10 mouse cellular contexts compared by ENCODE assay signal in the genomic region with DNA sequence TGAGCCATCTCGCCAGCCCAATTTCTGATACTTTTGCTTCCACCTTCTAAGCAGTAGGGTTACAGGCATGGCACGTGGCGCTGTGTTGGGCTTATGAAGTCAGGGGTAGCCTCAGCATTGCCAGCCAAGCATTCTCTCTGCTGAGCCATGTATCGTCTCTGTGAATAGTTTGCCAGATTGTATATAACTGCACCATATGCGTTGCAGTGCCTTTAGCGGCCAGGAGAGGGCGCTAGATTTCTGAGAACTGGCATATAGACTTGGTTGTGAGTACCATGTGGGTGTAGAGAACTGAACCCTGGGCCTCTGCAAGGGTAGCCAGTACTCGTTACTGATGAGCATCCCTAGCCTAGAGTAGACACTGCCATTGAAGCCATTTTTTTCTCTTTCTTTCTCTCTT. TPM values are rescaled to one million over a fixed set of nuclear protein-coding genes. Genes with fewer than 3 reads are reported as not detected.
DNase-seq lines count a peak whose midpoint lies in the region; ATAC-seq and TF ChIP-seq lines count a peak whose summit lies in the region.
"Had no signal": no experiment of that assay in that cellular context is flagged by ENCODE, and none has a peak within 500 bp of the region (broad histone marks: within the 10 kb centered on the region; RNA-seq: fewer than 3 reads in every experiment).

No protein-coding gene starts in this region.

- no peak for ATAC-seq in heart, embryonic 11.5 days (replicated peaks; ENCODE audit: insufficient number of reproducible peaks, low FRiP score, low TSS enrichment)
- no peak for ATAC-seq in megakaryocyte, adult 5-6 weeks (ENCODE audit: poor library complexity, severe bottlenecking)

- no peak for DNase-seq in heart, adult 2 months
- peak; percentile 80 for DNase-seq in MEL (ENCODE audit: low read depth, low spot score)
- DNase-seq in natural killer cell, adult 2 months (ENCODE audit: low spot score in 2 of 2) = peak; percentile 25 to 48
- DNase-seq in right cerebral cortex, adult 18-20 months = no peak
- no peak for DNase-seq in gastrocnemius, postnatal 10 days

- H3K4me1 ChIP-seq in heart, adult 2 months (ENCODE audit: control insufficient read depth, insufficient read depth, low read length) = peaks cover 3% of the 10 kb centered on the region
- 0 out of 2 replicates have a peak, but pooled peaks cover 5% of the 10 kb centered on the region for H3K4me1 ChIP-seq in heart, embryonic 11.5 days (ENCODE audit: control insufficient read depth, insufficient read depth, low read length)
- H3K4me1 ChIP-seq in megakaryocyte, embryonic 14.5 days = peaks cover 59% of the 10 kb centered on the region
- H3K4me1 ChIP-seq in MEL (ENCODE audit: control insufficient read depth in 1 of 2, insufficient read depth in 2 of 2, low read length in 2 of 2) = peaks cover 0 to 3% of the 10 kb centered on the region in 2 experiments; a peak in 1 of 4 replicates

- H3K9ac ChIP-seq in heart, adult 2 months (ENCODE audit: low read depth, low read length) = no peak overlapping the region
- H3K9ac ChIP-seq in heart, embryonic 11.5 days (ENCODE audit: low read depth, low read length) = no peak overlapping the region
- no peak overlapping the region for H3K9ac ChIP-seq in MEL (ENCODE audit: control insufficient read depth, low read depth, low read length, poor library complexity, severe bottlenecking)
- H3K9ac ChIP-seq: hindbrain, embryonic 13.5 days had no signal

- H3K27ac ChIP-seq in heart, adult 2 months = no peak overlapping the region
- no peak overlapping the region for H3K27ac ChIP-seq in heart, embryonic 11.5 days (ENCODE audit: low read depth, low read length)
- H3K27ac ChIP-seq in MEL (ENCODE audit: control insufficient read depth, low read depth, low read length) = no peak overlapping the region
- H3K27ac ChIP-seq: hindbrain, embryonic 13.5 days had no signal

- no peaks in the 10 kb centered on the region for H3K27me3 ChIP-seq in heart, adult 2 months (ENCODE audit: control insufficient read depth, insufficient read depth, low read length)
- H3K27me3 ChIP-seq in heart, embryonic 11.5 days (ENCODE audit: control insufficient read depth, insufficient read depth, low read length) = no peaks in the 10 kb centered on the region
- no peaks in the 10 kb centered on the region for H3K27me3 ChIP-seq in megakaryocyte, embryonic 14.5 days (replicated peaks)
- no peaks in the 10 kb centered on the region for H3K27me3 ChIP-seq in MEL (ENCODE audit: control insufficient read depth in 1 of 2, insufficient read depth in 2 of 2, low read length in 2 of 2)
- H3K27me3 ChIP-seq: hindbrain, embryonic 13.5 days had no signal

- H3K36me3 ChIP-seq in heart, adult 2 months (ENCODE audit: control insufficient read depth, insufficient read depth, low read length) = no peaks in the 10 kb centered on the region
- H3K36me3 ChIP-seq in heart, embryonic 11.5 days (ENCODE audit: control insufficient read depth, insufficient read depth, low read length) = peaks cover 32% of the 10 kb centered on the region
- peaks cover 61% of the 10 kb centered on the region for H3K36me3 ChIP-seq in megakaryocyte, embryonic 14.5 days (replicated peaks; ENCODE audit: low read length)
- H3K36me3 ChIP-seq in MEL (ENCODE audit: control insufficient read depth in 1 of 2, insufficient read depth in 2 of 2, low read length in 2 of 2) = peaks cover 23 to 31% of the 10 kb centered on the region in 2 experiments

- WGBS in heart, adult 2 months = 81% methylated on average over 8 of the region's 8 CpGs
- WGBS in heart, embryonic 11.5 days (ENCODE audit: insufficient replicate concordance) = 72% methylated on average over 8 of the region's 8 CpGs

- TF ChIP-seq EP300 in heart, adult 2 months (IDR thresholded peaks at IDR 0.05; ENCODE audit: insufficient read depth, low read depth, low read length) = no peak
- TF ChIP-seq EP300 in MEL (IDR thresholded peaks at IDR 0.05; ENCODE audit: low read depth in 1 of 2, low read length in 2 of 2) = no peak

- H3K4me3 ChIP-seq in heart, adult 2 months = no peak overlapping the region
- H3K4me3 ChIP-seq in heart, embryonic 11.5 days (ENCODE audit: low read depth, low read length) = no peak overlapping the region
- H3K4me3 ChIP-seq in megakaryocyte, embryonic 14.5 days (replicated peaks) = peak overlapping the region; percentile 62
- no peak overlapping the region for H3K4me3 ChIP-seq in MEL (ENCODE audit: control insufficient read depth in 1 of 2, insufficient read depth in 1 of 2, low read depth in 2 of 2, low read length in 2 of 2)
- H3K4me3 ChIP-seq: hindbrain, embryonic 13.5 days had no signal

- no peaks in the 10 kb centered on the region for H3K9me3 ChIP-seq in heart, embryonic 11.5 days (replicated peaks; ENCODE audit: control insufficient read depth, low read length)
- no peaks in the 10 kb centered on the region for H3K9me3 ChIP-seq in megakaryocyte, embryonic 14.5 days
- H3K9me3 ChIP-seq in MEL (replicated peaks; ENCODE audit: insufficient read depth, low read length) = no peaks in the 10 kb centered on the region
- H3K9me3 ChIP-seq: hindbrain, embryonic 13.5 days had no signal

- no peak for TF ChIP-seq POLR2A in heart, adult 2 months (IDR thresholded peaks at IDR 0.05; ENCODE audit: insufficient read depth, low read depth, low read length)
- TF ChIP-seq POLR2A in MEL (IDR thresholded peaks at IDR 0.05; ENCODE audit: control insufficient read depth in 1 of 2, insufficient read depth in 1 of 2, low read depth in 1 of 2, low read length in 2 of 2, poor library complexity in 1 of 2) = no peak

- intact Hi-C loops in heart, adult 2 months (cut with DNase I) = no loop called here

- no peak overlapping the region for H3K4me2 ChIP-seq in heart, embryonic 11.5 days
- H3K4me2 ChIP-seq: hindbrain, embryonic 13.5 days had no signal

- TF ChIP-seq RAD21 in MEL (IDR thresholded peaks at IDR 0.05; ENCODE audit: low read depth, low read length) = peak; percentile 10

- H3K79me2 ChIP-seq in heart, adult 2 months (replicated peaks; ENCODE audit: control insufficient read depth, insufficient read depth, low read length) = peaks cover 8% of the 10 kb centered on the region
- H3K79me2 ChIP-seq in MEL (ENCODE audit: control insufficient read depth, insufficient read depth, low read length, poor library complexity) = peaks cover 66% of the 10 kb centered on the region

- TF ChIP-seq CTCF in heart, adult 2 months (IDR thresholded peaks at IDR 0.05) = peak; percentile 55
- peak; percentile 81 to 92 (median 81) for TF ChIP-seq CTCF in MEL (IDR thresholded peaks at IDR 0.05 in 2 of 3, conservative IDR thresholded peaks at IDR 0.05 in 1 of 3; ENCODE audit: control insufficient read depth in 1 of 3, insufficient read depth in 1 of 3, low read depth in 2 of 3, low read length in 3 of 3, poor library complexity in 1 of 3, severe bottlenecking in 1 of 3)

TF ChIP-seq in MEL, 35 proteins besides CTCF, POLR2A, EP300 and RAD21 (continues in another document):
- TF ChIP-seq TBP (IDR thresholded peaks at IDR 0.05; ENCODE audit: low read depth, low read length) (peak; percentile 37; the same call in 1 of the 2 replicates), MEF2A (IDR thresholded peaks at IDR 0.05; ENCODE audit: extremely low read depth, insufficient replicate concordance, low read depth, low read length, poor library complexity, severe bottlenecking) (no peak)

RNA-seq across cellular contexts. Expression of a gene that starts 4.1 kb away (rescaled TPM):
- 10 to 100 TPM; 12.8 to 13.2 TPM for total RNA-seq in heart, adult 2 months (2021)
- 3.7 and 6.8 TPM in 2 replicates for polyA plus RNA-seq in heart, adult 2 months (2012; rRNA removed)
- polyA plus RNA-seq in heart, embryonic 11.5 days (2014; fragmentation: Nextera tagmentation; extraction: Ambion mirVana) = 28.9 and 29.0 TPM in 2 replicates
- 3.7 and 6.7 TPM in 2 replicates for polyA plus RNA-seq in megakaryocyte, embryonic 14.5 days (2012; ENCODE audit: insufficient read depth, low replicate concordance)
- total RNA-seq in megakaryocyte, adult 5-6 weeks (2015) = 19.9 and 21.1 TPM in 2 replicates
- 31.5 and 37.9 TPM in 2 replicates for total RNA-seq in megakaryocyte, adult 5-6 weeks (2017)
- 19.3 and 21.0 TPM in 2 replicates for total RNA-seq in MEL (2012; rRNA removed)
- 10 to 100 TPM in 1 of 2 experiments, 1 to 10 TPM in 1; 7.4 to 20.6 TPM for polyA plus RNA-seq in MEL (2012; ENCODE audit: insufficient read depth in 1 of 2, insufficient read length in 2 of 2, low read depth in 1 of 2, low replicate concordance in 2 of 2, missing spikeins in 1 of 2)
- total RNA-seq in gastrocnemius, postnatal 10 days (2021) = 10 to 100 TPM; 14.4 to 17.1 TPM

RNA-seq across cellular contexts. Expression of a gene that starts 40.5 kb away (rescaled TPM):
- 10 to 100 TPM; 19.7 to 21.3 TPM for total RNA-seq in heart, adult 2 months (2021)
- 12.2 and 13.5 TPM in 2 replicates for polyA plus RNA-seq in heart, adult 2 months (2012; rRNA removed)
- 20.3 and 21.1 TPM in 2 replicates for polyA plus RNA-seq in heart, embryonic 11.5 days (2014; fragmentation: Nextera tagmentation; extraction: Ambion mirVana)
- polyA plus RNA-seq in megakaryocyte, embryonic 14.5 days (2012; ENCODE audit: insufficient read depth, low replicate concordance) = 14.4 and 14.9 TPM in 2 replicates
- total RNA-seq in megakaryocyte, adult 5-6 weeks (2015) = 18.0 and 24.7 TPM in 2 replicates
- total RNA-seq in megakaryocyte, adult 5-6 weeks (2017) = 10.2 and 15.8 TPM in 2 replicates
- 42.4 and 52.4 TPM in 2 replicates for total RNA-seq in MEL (2012; rRNA removed)
- polyA plus RNA-seq in MEL (2012; ENCODE audit: insufficient read depth in 1 of 2, insufficient read length in 2 of 2, low read depth in 1 of 2, low replicate concordance in 2 of 2, missing spikeins in 1 of 2) = 100 to 1,000 TPM in 1 of 2 experiments, 10 to 100 TPM in 1; 96.2 to 265 TPM
- 10 to 100 TPM; 13.7 to 14.9 TPM for total RNA-seq in gastrocnemius, postnatal 10 days (2021)

RNA-seq across cellular contexts. Expression of a gene that starts 40.5 kb away (rescaled TPM):
- total RNA-seq in heart, adult 2 months (2021) = 10 to 100 TPM; 34.1 to 34.5 TPM
- polyA plus RNA-seq in heart, adult 2 months (2012; rRNA removed) = 25.4 and 26.8 TPM in 2 replicates
- polyA plus RNA-seq in heart, embryonic 11.5 days (2014; fragmentation: Nextera tagmentation; extraction: Ambion mirVana) = 46.0 and 52.0 TPM in 2 replicates
- polyA plus RNA-seq in megakaryocyte, embryonic 14.5 days (2012; ENCODE audit: insufficient read depth, low replicate concordance) = 0.39 and 1.0 TPM in 2 replicates
- total RNA-seq in megakaryocyte, adult 5-6 weeks (2015) = 60.9 and 79.2 TPM in 2 replicates
- 100 and 101 TPM in 2 replicates for total RNA-seq in megakaryocyte, adult 5-6 weeks (2017)
- total RNA-seq in MEL (2012; rRNA removed) = 178 and 213 TPM in 2 replicates
- 10 to 100 TPM; 58.3 to 91.4 TPM for polyA plus RNA-seq in MEL (2012; ENCODE audit: insufficient read depth in 1 of 2, insufficient read length in 2 of 2, low read depth in 1 of 2, low replicate concordance in 2 of 2, missing spikeins in 1 of 2)
- total RNA-seq in gastrocnemius, postnatal 10 days (2021) = 10 to 100 TPM; 26.1 to 27.7 TPM

RNA-seq across cellular contexts. Expression of a gene that starts 58.1 kb away (rescaled TPM):
- total RNA-seq in heart, adult 2 months (2021) = not detected
- 1.3 and 2.2 TPM in 2 replicates for polyA plus RNA-seq in heart, adult 2 months (2012; rRNA removed)
- 7.3 and 9.1 TPM in 2 replicates for polyA plus RNA-seq in heart, embryonic 11.5 days (2014; fragmentation: Nextera tagmentation; extraction: Ambion mirVana)
- not detected in 2 replicates for polyA plus RNA-seq in megakaryocyte, embryonic 14.5 days (2012; ENCODE audit: insufficient read depth, low replicate concordance)
- total RNA-seq in megakaryocyte, adult 5-6 weeks (2015) = 2.2 and 4.9 TPM in 2 replicates
- 3.3 and 5.4 TPM in 2 replicates for total RNA-seq in megakaryocyte, adult 5-6 weeks (2017)
- total RNA-seq in MEL (2012; rRNA removed) = not detected in 2 replicates
- not detected for polyA plus RNA-seq in MEL (2012; ENCODE audit: insufficient read depth in 1 of 2, insufficient read length in 2 of 2, low read depth in 1 of 2, low replicate concordance in 2 of 2, missing spikeins in 1 of 2)
- total RNA-seq in gastrocnemius, postnatal 10 days (2021) = under 1 TPM; 0.81 to 0.96 TPM
- total RNA-seq: layer of hippocampus, postnatal 14 days had no signal

Comparison
In these comparisons a context has a peak if more than half of its experiments do, and no peak if none do; other contexts are left out.
1. DNase-seq: peak in MEL (single experiment) and natural killer cell, adult 2 months (2 of 2); none in heart, adult 2 months (0 of 2), right cerebral cortex, adult 18-20 months (single experiment) and gastrocnemius, postnatal 10 days (single experiment).